Mouse (Mus musculus) G1E (cell line): ENCODE data around the gene Accs.

ENCODE experiments used
- CTCF ChIP-seq: IDR thresholded peaks from 2 replicates; pipeline ENCODE4 v1.5.1; 2012; ENCODE audit warnings: low read depth, low read length, inconsistent platforms, mixed read lengths
- GATA1 ChIP-seq: IDR thresholded peaks from 2 replicates; pipeline ENCODE4 v1.6.1; 2012; ENCODE audit warnings: borderline replicate concordance, low read length, inconsistent platforms, mixed read lengths
- POLR2AphosphoS5 ChIP-seq: IDR thresholded peaks from 2 replicates; pipeline ENCODE4 v1.6.1; 2012; ENCODE audit warnings: low read depth, low read length, inconsistent platforms; ENCODE audit not compliant: insufficient replicate concordance
- TAL1 ChIP-seq: conservative IDR thresholded peaks from 2 replicates; pipeline ENCODE4 v1.6.1; 2012; ENCODE audit warnings: low read depth, low read length, inconsistent platforms, mixed read lengths

DNA sequence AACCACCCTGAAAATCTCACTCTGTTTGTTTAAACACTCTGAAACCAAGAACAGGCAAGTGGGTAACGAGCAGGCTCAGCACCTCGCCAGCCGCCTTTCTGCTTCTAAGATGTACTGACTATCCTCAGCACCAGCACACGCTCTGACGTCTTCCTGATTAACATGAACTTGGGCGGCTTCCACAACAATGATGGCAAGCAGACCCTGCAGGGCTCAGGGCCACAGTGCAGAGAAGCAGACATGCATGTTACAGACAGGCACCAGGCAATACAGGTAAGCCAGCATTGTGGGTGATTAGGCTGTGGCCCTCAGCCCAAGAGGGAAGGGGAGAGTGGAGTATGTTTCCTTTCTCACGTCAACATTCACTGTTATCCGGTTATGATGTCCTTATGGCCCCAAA is 42.3 kb downstream of the Accs start:
- TF ChIP-seq CTCF (no peak), TAL1 (no peak), GATA1 (no peak), POLR2AphosphoS5 (no peak)
